Mouse (Mus musculus): ENCODE data around the gene Il1rl1.
A peak's percentile ranks its signal among the peaks of the same experiment; 100 is the strongest.

DNA sequence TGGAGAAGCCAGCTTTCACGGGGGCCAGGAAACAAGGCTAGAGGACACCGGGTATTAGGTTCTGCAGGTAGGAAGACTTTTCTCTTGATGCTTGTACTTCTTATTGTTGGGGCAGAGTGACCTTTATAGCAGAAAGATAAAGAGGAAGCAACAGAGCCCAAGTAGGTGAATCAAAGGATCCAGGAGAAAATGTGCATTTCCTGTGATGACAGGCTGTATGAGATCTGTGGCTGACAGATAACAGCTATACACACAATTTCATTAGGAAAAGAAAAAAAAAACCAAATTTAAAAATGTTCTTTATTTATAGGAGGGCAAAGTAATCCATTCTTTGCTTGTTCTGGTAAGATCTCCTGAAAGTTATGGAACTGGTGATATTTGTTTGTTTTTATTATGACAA lies 8.0 kb downstream of the Il1rl1 start:
- no peak for TF ChIP-seq CTCF (IDR thresholded peaks at IDR 0.05; ENCODE audit: low read depth)
- TF ChIP-seq EP300 (IDR thresholded peaks at IDR 0.05; ENCODE audit: low read depth): 0 out of 2 replicates have a peak, but pooled peaks have one; percentile 27
